Mouse (Mus musculus) limb, embryonic 11.5 days (tissue): ENCODE measurements around the gene Wnk4. TPM values are rescaled to one million over a fixed set of nuclear protein-coding genes. Genes with fewer than 3 reads are reported as not detected.

Experiments used
- ATAC-seq: fragments of 200-750 bp; cut with Nextera tagmentation; 2 replicates; pipeline ENCODE4 v1.8.0; 2017; ENCODE audit warnings: low read depth; ENCODE audit not compliant: insufficient number of reproducible peaks, low FRiP score, low TSS enrichment
- DNase-seq: peaks from one replicate; pipeline ENCODE4 v3.0.0-alpha.2; 2015; ENCODE audit warnings: low spot score
- H3K27ac ChIP-seq: fragments of 300-500 bp; sonication (generic); replicated peaks from 2 replicates; pipeline ENCODE4 v1.5.1; 2014; ENCODE audit warnings: low read depth, mild to moderate bottlenecking, low read length
- H3K27me3 ChIP-seq: fragments of 300-500 bp; sonication (generic); 2 replicates; pipeline ENCODE4 v1.6.1; 2014; ENCODE audit warnings: mild to moderate bottlenecking, low read length, mixed read lengths; ENCODE audit not compliant: control insufficient read depth, insufficient read depth
- H3K36me3 ChIP-seq: fragments of 300-500 bp; sonication (generic); 2 replicates; pipeline ENCODE4 v1.6.1; 2014; ENCODE audit warnings: mild to moderate bottlenecking, low read length, moderate library complexity, mixed read lengths; ENCODE audit not compliant: control insufficient read depth, insufficient read depth
- H3K4me1 ChIP-seq: fragments of 300-500 bp; sonication (generic); 2 replicates; pipeline ENCODE4 v1.6.1; 2014; ENCODE audit warnings: low read length, mixed read lengths; ENCODE audit not compliant: control insufficient read depth, insufficient read depth
- H3K4me2 ChIP-seq: fragments of 300-500 bp; sonication (generic); 2 replicates; pipeline ENCODE4 v1.6.1; 2014; ENCODE audit warnings: low read depth, mild to moderate bottlenecking, moderate library complexity; ENCODE audit not compliant: severe bottlenecking
- H3K4me3 ChIP-seq: fragments of 300-500 bp; sonication (generic); 2 replicates; pipeline ENCODE4 v1.5.1; 2014; ENCODE audit warnings: low read depth, low read length
- H3K9ac ChIP-seq: fragments of 300-500 bp; sonication (generic); 2 replicates; pipeline ENCODE4 v1.6.1; 2014; ENCODE audit warnings: mild to moderate bottlenecking, low read length
- H3K9me3 ChIP-seq: fragments of 300-500 bp; sonication (generic); 2 replicates; pipeline ENCODE4 v1.6.1; 2016; ENCODE audit warnings: low read length; ENCODE audit not compliant: control insufficient read depth
- WGBS: fragments of 180-500 bp; shearing (Covaris S2); extraction: QIAGEN DNeasy Blood & Tissue Kit; methylation state at CpG from one replicate; pipeline ENCODE4 v1.1.7; 2014; 5-methylcytosine and 5-hydroxymethylcytosine counted together
- polyA plus RNA-seq: library from polyadenylated mRNA; unstranded; fragments of >200 nt; fragmentation: Nextera tagmentation; extraction: Ambion mirVana; gene quantifications from 2 replicates; pipeline ENCODE4 v1.2.1, GENCODE M21; 2014

Gene Wnk4
- polyA plus RNA-seq, result 7.0 and 8.1 TPM in 2 replicates

- Histone ChIP-seq H3K36me3 (peaks cover 5% of the 10 kb centered on the region), H3K27me3 (peaks cover 35% of the 10 kb centered on the region), H3K27ac (peak within 1 kb of the TSS; percentile 62), H3K4me3 (peak within 1 kb of the TSS; percentile 56), H3K9me3 (no peaks in the 10 kb centered on the region), H3K4me2 (peak within 1 kb of the TSS; percentile 97), H3K4me1 (peaks cover 25% of the 10 kb centered on the region; the same call in 1 of the 2 replicates), H3K9ac (peak within 1 kb of the TSS; percentile 63)
- WGBS, result under 1% methylated on average over 43 of the region's 43 CpGs
- ATAC-seq (peak; percentile 83), DNase-seq (peak; percentile 81)
These were observed at the start of gene Wnk4 for GRCm38 (mm10) chr11:101259948-101260825. TSS of gene Wnk4 (plus strand) at chr11:101260567.

GRCm38 (mm10) chr11:101211970-101212369, 48.4 kb upstream of the Wnk4 start:
- Histone ChIP-seq H3K4me3 (no peak overlapping the region), H3K27ac (no peak overlapping the region), H3K4me1 (no peaks in the 10 kb centered on the region), H3K9me3 (no peaks in the 10 kb centered on the region), H3K9ac (no peak overlapping the region), H3K36me3 (no peaks in the 10 kb centered on the region; the same call in 1 of the 2 replicates), H3K4me2 (no peak overlapping the region), H3K27me3 (no peaks in the 10 kb centered on the region)
- DNase-seq (peak; percentile 52), ATAC-seq (no peak)
- WGBS, result 61% methylated on average over 3 of the region's 3 CpGs

- H3K27ac ChIP-seq, result no peak overlapping the region
- H3K27me3 ChIP-seq, result no peaks in the 10 kb centered on the region
- no peak overlapping the region for H3K4me2 ChIP-seq
- ATAC-seq (no peak), DNase-seq (no peak)
- H3K4me3 ChIP-seq, result no peak overlapping the region
- no peak overlapping the region for H3K9ac ChIP-seq
- H3K36me3 ChIP-seq, result no peaks in the 10 kb centered on the region; the same call in 1 of the 2 replicates
- no peaks in the 10 kb centered on the region for H3K9me3 ChIP-seq
- no peaks in the 10 kb centered on the region for H3K4me1 ChIP-seq
- 90% methylated on average over 5 of the region's 5 CpGs for WGBS
These were observed 43.4 kb upstream of the Wnk4 start for GRCm38 (mm10) chr11:101216936-101217335.

- Histone ChIP-seq H3K36me3 (no peaks in the 10 kb centered on the region; the same call in 1 of the 2 replicates), H3K4me3 (no peak overlapping the region), H3K4me2 (no peak overlapping the region), H3K4me1 (no peaks in the 10 kb centered on the region), H3K9me3 (no peaks in the 10 kb centered on the region), H3K27ac (no peak overlapping the region), H3K27me3 (no peaks in the 10 kb centered on the region), H3K9ac (no peak overlapping the region)
- no peak for ATAC-seq
- no peak for DNase-seq
- whole genome bisulfite sequencing, result 86% methylated on average over 10 of the region's 10 CpGs
These were observed 41.8 kb upstream of the Wnk4 start for GRCm38 (mm10) chr11:101218436-101219055.

- no peaks in the 10 kb centered on the region for H3K27me3 ChIP-seq
- WGBS, result 69% methylated on average over 2 of the region's 2 CpGs
- DNase-seq (no peak), ATAC-seq (no peak)
- H3K4me1 ChIP-seq, result no peaks in the 10 kb centered on the region
- H3K9ac ChIP-seq, result no peak overlapping the region
- H3K36me3 ChIP-seq, result no peaks in the 10 kb centered on the region
- H3K4me3 ChIP-seq, result no peak overlapping the region
- H3K27ac ChIP-seq, result 0 out of 2 replicates have a peak overlapping the region, but pooled peaks have one; percentile 8
- no peaks in the 10 kb centered on the region for H3K9me3 ChIP-seq
- H3K4me2 ChIP-seq, result no peak overlapping the region
These were observed 39.5 kb upstream of the Wnk4 start for GRCm38 (mm10) chr11:101220853-101221252.

GRCm38 (mm10) chr11:101221306-101221986, 38.9 kb upstream of the Wnk4 start:
- ATAC-seq (no peak), DNase-seq (no peak)
- Histone ChIP-seq H3K9me3 (no peaks in the 10 kb centered on the region), H3K4me1 (no peaks in the 10 kb centered on the region), H3K27ac (0 out of 2 replicates have a peak overlapping the region, but pooled peaks have one; percentile 8), H3K4me2 (no peak overlapping the region), H3K27me3 (no peaks in the 10 kb centered on the region), H3K4me3 (no peak overlapping the region), H3K9ac (no peak overlapping the region), H3K36me3 (no peaks in the 10 kb centered on the region)
- 90% methylated on average over 8 of the region's 8 CpGs for WGBS

GRCm38 (mm10) chr11:101224337-101224736, 36.0 kb upstream of the Wnk4 start:
- DNase-seq (no peak), ATAC-seq (no peak)
- 95% methylated on average over 3 of the region's 3 CpGs for WGBS
- Histone ChIP-seq H3K9ac (no peak overlapping the region), H3K4me1 (no peaks in the 10 kb centered on the region), H3K4me3 (no peak overlapping the region), H3K27ac (no peak overlapping the region), H3K36me3 (no peaks in the 10 kb centered on the region), H3K27me3 (no peaks in the 10 kb centered on the region), H3K4me2 (no peak overlapping the region), H3K9me3 (no peaks in the 10 kb centered on the region)
